Mouse (Mus musculus) kidney, embryonic 15.5 days (tissue): ENCODE results near the gene Fndc4. TPM values are rescaled to one million over a fixed set of nuclear protein-coding genes. Genes with fewer than 3 reads are reported as not detected.

Source experiments
- ATAC-seq: fragments of 200-750 bp; cut with Nextera tagmentation; replicated peaks from 2 replicates; pipeline ENCODE4 v1.8.0; 2017; ENCODE audit warnings: moderate TSS enrichment; ENCODE audit not compliant: low FRiP score
- H3K27ac ChIP-seq: fragments of 300-500 bp; sonication (generic); 2 replicates; pipeline ENCODE4 v1.5.1; 2015; ENCODE audit warnings: mild to moderate bottlenecking, inconsistent platforms
- H3K27me3 ChIP-seq: fragments of 300-500 bp; sonication (generic); 2 replicates; pipeline ENCODE4 v1.6.1; 2015; ENCODE audit warnings: inconsistent platforms
- H3K36me3 ChIP-seq: fragments of 300-500 bp; sonication (generic); 2 replicates; pipeline ENCODE4 v1.6.1; 2015; ENCODE audit warnings: inconsistent platforms
- H3K4me1 ChIP-seq: fragments of 300-500 bp; sonication (generic); 2 replicates; pipeline ENCODE4 v1.6.1; 2015; ENCODE audit warnings: inconsistent platforms
- H3K4me2 ChIP-seq: fragments of 300-500 bp; sonication (generic); 2 replicates; pipeline ENCODE4 v1.6.1; 2015; ENCODE audit warnings: moderate library complexity, mild to moderate bottlenecking, inconsistent platforms
- H3K4me3 ChIP-seq: fragments of 300-500 bp; sonication (generic); replicated peaks from 2 replicates; pipeline ENCODE4 v1.5.1; 2015; ENCODE audit warnings: mild to moderate bottlenecking, inconsistent platforms
- H3K9ac ChIP-seq: fragments of 300-500 bp; sonication (generic); 2 replicates; pipeline ENCODE4 v1.6.1; 2015; ENCODE audit warnings: mild to moderate bottlenecking, inconsistent platforms
- H3K9me3 ChIP-seq: fragments of 300-500 bp; sonication (generic); replicated peaks from 2 replicates; pipeline ENCODE4 v1.6.1; 2016; ENCODE audit warnings: inconsistent platforms
- WGBS: fragments of 180-500 bp; shearing (Covaris S2); methylation state at CpG from one replicate; pipeline ENCODE4 v1.1.7; 2015; ENCODE audit warnings: mixed read lengths; 5-methylcytosine and 5-hydroxymethylcytosine counted together
- polyA plus RNA-seq: library from polyadenylated mRNA; unstranded; fragments of >200 nt; fragmentation: Nextera tagmentation; extraction: Ambion mirVana; gene quantifications from 2 replicates; pipeline ENCODE4 v1.2.1, GENCODE M21; 2015

Fndc4 gene
- polyA plus RNA-seq, result 42.3 and 46.2 TPM in 2 replicates

- Histone ChIP-seq H3K27ac (peak within 1 kb of the TSS; percentile 62), H3K27me3 (peaks cover 13% of the 10 kb centered on the region), H3K36me3 (peaks cover 16% of the 10 kb centered on the region), H3K9ac (peak within 1 kb of the TSS; percentile 78), H3K4me3 (peak within 1 kb of the TSS; percentile 86), H3K4me2 (peak within 1 kb of the TSS; percentile 97), H3K9me3 (no peaks in the 10 kb centered on the region), H3K4me1 (peaks cover 25% of the 10 kb centered on the region)
- under 1% methylated on average over 37 of the region's 46 CpGs for WGBS
- ATAC-seq, result peak; percentile 76
Observed at GRCm38 (mm10) chr5:31295606-31296141, at the start of gene Fndc4. Gene Fndc4 (minus strand): TSS chr5:31296080.

- H3K27me3 ChIP-seq, result no peaks in the 10 kb centered on the region
- H3K4me2 ChIP-seq, result no peak overlapping the region
- H3K36me3 ChIP-seq, result no peaks in the 10 kb centered on the region
- H3K9ac ChIP-seq, result no peak overlapping the region
- H3K9me3 ChIP-seq, result no peaks in the 10 kb centered on the region
- WGBS, result 33% methylated on average over 7 of the region's 7 CpGs
- no peak for ATAC-seq
- no peak overlapping the region for H3K27ac ChIP-seq
- H3K4me1 ChIP-seq, result no peaks in the 10 kb centered on the region
- no peak overlapping the region for H3K4me3 ChIP-seq
Observed at GRCm38 (mm10) chr5:31328255-31328654, 32.4 kb upstream of the Fndc4 start.

GRCm38 (mm10) chr5:31326850-31327249 lies 31.0 kb upstream of the Fndc4 start:
- Histone ChIP-seq H3K27me3 (no peaks in the 10 kb centered on the region), H3K4me1 (no peaks in the 10 kb centered on the region), H3K27ac (no peak overlapping the region), H3K9me3 (no peaks in the 10 kb centered on the region), H3K4me2 (no peak overlapping the region), H3K4me3 (no peak overlapping the region), H3K9ac (no peak overlapping the region), H3K36me3 (no peaks in the 10 kb centered on the region)
- ATAC-seq, result no peak
- 13% methylated on average over 5 of the region's 5 CpGs for WGBS

DNA sequence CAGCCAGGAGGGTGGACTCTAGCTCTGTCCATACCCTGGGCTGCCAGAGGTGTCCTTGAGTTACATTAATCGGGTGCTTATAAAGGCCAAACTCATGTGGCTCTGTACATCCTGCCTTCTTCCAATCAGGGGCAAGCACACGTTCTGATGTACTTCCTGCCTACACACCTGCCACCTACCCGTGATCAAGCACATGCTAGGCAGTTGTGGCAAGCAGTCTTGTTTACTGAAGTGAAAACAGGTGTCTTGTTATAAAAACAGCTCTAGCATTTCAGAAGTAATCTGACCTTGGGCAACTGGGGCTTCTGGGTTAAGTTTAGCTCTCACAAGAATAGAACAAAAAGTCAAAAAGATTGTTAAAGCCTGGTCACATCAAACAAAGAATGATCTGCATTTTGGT lies 28.2 kb upstream of the Fndc4 start:
- Histone ChIP-seq H3K9me3 (no peaks in the 10 kb centered on the region), H3K36me3 (no peaks in the 10 kb centered on the region), H3K4me3 (no peak overlapping the region), H3K4me2 (no peak overlapping the region), H3K4me1 (no peaks in the 10 kb centered on the region), H3K27me3 (no peaks in the 10 kb centered on the region), H3K9ac (no peak overlapping the region), H3K27ac (no peak overlapping the region)
- WGBS, result 56% methylated on average over 3 of the region's 3 CpGs
- ATAC-seq, result no peak

DNA sequence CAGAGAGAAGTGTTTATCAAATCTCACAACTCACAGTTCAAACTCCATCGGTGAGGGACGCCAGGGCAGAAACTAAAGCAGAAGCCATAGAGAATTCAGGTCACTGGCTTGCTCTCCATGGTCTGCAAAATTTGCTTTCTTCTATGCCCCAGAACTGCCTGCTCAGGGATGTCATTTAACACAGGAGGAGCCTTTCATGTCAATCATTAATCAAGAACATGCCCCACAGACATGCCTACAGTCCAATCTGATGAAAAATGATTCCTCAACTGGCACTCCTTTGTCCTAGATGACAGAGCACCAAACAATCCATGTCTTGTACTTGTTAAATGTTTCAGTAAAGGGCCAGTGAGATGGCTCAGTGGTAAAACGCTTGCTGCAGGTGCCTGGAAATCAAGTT lies 26.9 kb upstream of the Fndc4 start:
- Histone ChIP-seq H3K4me2 (no peak overlapping the region), H3K4me1 (no peaks in the 10 kb centered on the region), H3K27ac (no peak overlapping the region), H3K9ac (no peak overlapping the region), H3K36me3 (no peaks in the 10 kb centered on the region), H3K9me3 (no peaks in the 10 kb centered on the region), H3K27me3 (no peaks in the 10 kb centered on the region), H3K4me3 (no peak overlapping the region)
- WGBS, result 73% methylated on average over 3 of the region's 3 CpGs
- ATAC-seq, result no peak

GRCm38 (mm10) chr5:31312806-31313205 lies 16.9 kb upstream of the Fndc4 start:
- no peaks in the 10 kb centered on the region for H3K9me3 ChIP-seq
- 86% methylated on average over 8 of the region's 8 CpGs for WGBS

DNA sequence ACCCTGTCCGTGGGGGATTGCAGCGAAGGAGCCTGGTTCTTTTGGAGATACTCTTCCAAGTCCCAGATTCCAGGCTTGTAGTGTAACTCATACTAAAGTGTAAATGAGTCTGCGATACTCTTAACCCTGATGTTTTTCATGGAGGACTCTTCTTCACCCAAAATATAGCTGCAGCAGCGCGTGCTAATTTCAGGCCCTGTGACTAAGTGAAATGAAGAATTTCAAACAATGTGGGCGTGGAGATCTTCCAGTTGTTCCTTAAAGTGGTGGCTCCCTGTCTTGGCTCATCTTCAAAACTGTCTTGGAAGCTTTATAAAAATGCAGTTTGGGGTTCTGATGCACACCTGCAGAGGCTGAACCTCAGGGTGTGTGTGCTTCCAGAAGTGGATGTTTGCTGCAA lies 7.2 kb upstream of the Fndc4 start:
- 86% methylated on average over 6 of the region's 6 CpGs for WGBS
- no peak for ATAC-seq
- H3K4me2 ChIP-seq, result no peak overlapping the region
- 0 out of 2 replicates have a peak, but pooled peaks cover under 1% of the 10 kb centered on the region for H3K27me3 ChIP-seq
- no peak overlapping the region for H3K9ac ChIP-seq
- H3K9me3 ChIP-seq, result no peaks in the 10 kb centered on the region
- no peak overlapping the region for H3K27ac ChIP-seq
- H3K4me3 ChIP-seq, result no peak overlapping the region
- H3K36me3 ChIP-seq, result no peaks in the 10 kb centered on the region
- H3K4me1 ChIP-seq, result no peaks in the 10 kb centered on the region

More at GRCm38 (mm10) chr5:31312806-31313205, 16.9 kb upstream of the Fndc4 start:
- Histone ChIP-seq H3K36me3 (no peaks in the 10 kb centered on the region), H3K9ac (no peak overlapping the region), H3K4me3 (no peak overlapping the region), H3K27me3 (peaks cover 4% of the 10 kb centered on the region; the same call in 1 of the 2 replicates), H3K27ac (no peak overlapping the region), H3K4me2 (no peak overlapping the region), H3K4me1 (no peaks in the 10 kb centered on the region)
- ATAC-seq, result no peak

- Histone ChIP-seq H3K4me1 (no peaks in the 10 kb centered on the region), H3K9ac (no peak overlapping the region), H3K9me3 (no peaks in the 10 kb centered on the region), H3K4me2 (no peak overlapping the region), H3K27me3 (peaks cover 12% of the 10 kb centered on the region), H3K36me3 (no peaks in the 10 kb centered on the region), H3K27ac (no peak overlapping the region), H3K4me3 (no peak overlapping the region)
- ATAC-seq, result no peak
- WGBS, result 78% methylated on average over 8 of the region's 8 CpGs
Observed at GRCm38 (mm10) chr5:31301866-31302265, 6.0 kb upstream of the Fndc4 start.

GRCm38 (mm10) chr5:31298486-31298885 lies 2.6 kb upstream of the Fndc4 start:
- ATAC-seq, result no peak
- Histone ChIP-seq H3K27me3 (peaks cover 13% of the 10 kb centered on the region), H3K9me3 (no peaks in the 10 kb centered on the region), H3K4me1 (peaks cover 18% of the 10 kb centered on the region), H3K9ac (no peak overlapping the region), H3K27ac (no peak overlapping the region), H3K36me3 (peaks cover 8% of the 10 kb centered on the region), H3K4me3 (no peak overlapping the region), H3K4me2 (no peak overlapping the region)
- WGBS, result 68% methylated on average over 2 of the region's 2 CpGs

- Histone ChIP-seq H3K4me2 (no peak overlapping the region), H3K4me1 (peaks cover 18% of the 10 kb centered on the region), H3K4me3 (no peak overlapping the region), H3K9ac (no peak overlapping the region), H3K9me3 (no peaks in the 10 kb centered on the region), H3K27me3 (peaks cover 13% of the 10 kb centered on the region), H3K36me3 (peaks cover 13% of the 10 kb centered on the region), H3K27ac (no peak overlapping the region)
- 73% methylated on average over 3 of the region's 3 CpGs for WGBS
- ATAC-seq, result no peak
Observed at GRCm38 (mm10) chr5:31297981-31298380, 2.1 kb upstream of the Fndc4 start.

DNA sequence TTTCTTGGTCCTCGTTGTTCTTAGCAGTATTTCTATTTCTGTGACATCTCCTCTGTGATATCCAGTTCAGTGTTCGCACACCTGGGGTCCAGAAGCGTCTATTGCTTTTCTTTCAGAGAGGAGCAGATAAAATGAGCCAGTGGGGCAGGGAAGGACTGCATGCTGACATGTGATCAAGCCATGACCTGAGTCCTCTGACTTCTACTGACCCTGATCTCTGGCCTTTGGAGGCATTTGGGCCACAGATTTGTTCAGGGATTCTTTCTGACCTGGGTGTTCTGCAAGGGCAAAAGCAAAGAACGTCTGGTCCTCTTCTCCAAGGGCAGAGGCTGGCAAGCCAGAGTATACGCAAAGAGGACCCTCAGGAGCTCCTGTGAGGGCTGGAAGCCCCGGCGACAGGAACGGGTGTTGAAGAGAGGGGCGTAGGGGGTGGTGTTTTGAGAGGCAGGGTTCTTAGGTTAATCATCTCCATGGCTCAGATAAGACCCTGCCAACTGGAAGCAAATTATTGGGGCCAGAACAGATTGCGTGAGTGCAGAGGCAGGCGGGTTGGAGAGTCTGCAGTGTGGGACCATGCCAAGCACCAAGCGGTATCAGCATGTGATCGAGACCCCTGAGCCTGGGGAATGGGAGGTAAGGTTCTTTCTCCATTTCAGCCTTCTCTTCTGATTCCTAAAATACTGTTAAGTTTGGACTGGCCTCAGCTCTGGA lies 1.3 kb upstream of the Fndc4 start, which contains the start of gene Gckr:
Gene Gckr, plus strand, starts transcription at position 397 of the 711 bp plus-strand sequence.
- no peak within 1 kb of the TSS for H3K27ac ChIP-seq
- H3K4me3 ChIP-seq, result no peak within 1 kb of the TSS; the same call in 1 of the 2 replicates
- H3K9me3 ChIP-seq, result no peaks in the 10 kb centered on the region
- ATAC-seq, result no peak
- peak within 1 kb of the TSS; percentile 97 for H3K4me2 ChIP-seq
- peaks cover 18% of the 10 kb centered on the region for H3K4me1 ChIP-seq
- H3K36me3 ChIP-seq, result peaks cover 16% of the 10 kb centered on the region
- H3K9ac ChIP-seq, result no peak within 1 kb of the TSS
- H3K27me3 ChIP-seq, result peaks cover 13% of the 10 kb centered on the region
- WGBS, result 70% methylated on average over 13 of the region's 13 CpGs

DNA sequence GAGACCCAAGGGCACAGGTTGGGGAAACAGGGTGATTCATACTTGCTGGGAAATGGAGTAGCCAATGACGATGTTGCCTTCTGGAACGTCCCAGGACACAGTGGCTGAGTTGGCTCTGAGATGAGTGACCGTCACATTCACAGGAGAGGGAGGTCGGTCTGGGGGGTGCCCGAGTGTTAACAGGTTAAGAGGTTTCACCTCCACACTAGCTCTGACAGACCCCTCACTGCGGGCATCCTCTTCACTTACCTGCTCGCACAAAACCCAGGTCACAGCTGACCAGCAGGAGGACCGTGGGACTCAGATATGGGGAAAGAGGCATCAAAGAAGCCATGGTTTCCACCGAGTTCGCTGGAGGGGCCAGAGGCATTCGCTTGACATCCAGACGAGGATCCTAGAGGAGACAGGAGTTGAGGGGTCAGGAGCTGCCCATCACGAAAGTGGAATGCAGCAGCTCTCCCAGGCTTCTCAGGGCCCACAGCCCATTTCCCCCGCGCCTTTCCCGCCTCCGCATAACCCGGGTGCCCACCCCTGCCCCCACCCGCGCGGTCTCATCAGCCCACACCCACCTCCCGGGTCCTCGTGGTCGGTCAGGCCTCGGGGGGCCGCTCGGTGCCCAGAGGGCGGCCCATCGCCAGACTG lies 795 bp downstream of the Fndc4 start:
- peaks cover 30% of the 10 kb centered on the region for H3K4me1 ChIP-seq
- H3K4me2 ChIP-seq, result peak overlapping the region; percentile 97
- no peaks in the 10 kb centered on the region for H3K9me3 ChIP-seq
- H3K27me3 ChIP-seq, result peaks cover 13% of the 10 kb centered on the region
- H3K9ac ChIP-seq, result peak overlapping the region; percentile 78
- H3K27ac ChIP-seq, result peak overlapping the region; percentile 62
- 4% methylated on average over 29 of the region's 29 CpGs for WGBS
- H3K36me3 ChIP-seq, result peaks cover 16% of the 10 kb centered on the region
- ATAC-seq, result peak; percentile 40; the same call in 1 of the 2 replicates
- H3K4me3 ChIP-seq, result peak overlapping the region; percentile 86
